In genomic region chr2:131254329-131254713, GRCm38 (mm10) we compare ENCODE assay signal across 9 mouse cellular contexts. TPM values are rescaled to one million over a fixed set of nuclear protein-coding genes. Genes with fewer than 3 reads are reported as not detected.
A peak's percentile ranks its signal among the peaks of the same experiment; 100 is the strongest.
DNase-seq lines count a peak whose midpoint lies in the region; ATAC-seq and TF ChIP-seq lines count a peak whose summit lies in the region.
"Had no signal": no experiment of that assay in that cellular context is flagged by ENCODE, and none has a peak within 500 bp of the region (broad histone marks: within the 10 kb centered on the region; RNA-seq: fewer than 3 reads in every experiment).

No protein-coding gene starts in this region.

- no peaks in the 10 kb centered on the region for H3K27me3 ChIP-seq in liver, adult 2 months (ENCODE audit: control insufficient read depth, insufficient read depth, low read length)
- H3K27me3 ChIP-seq in limb, embryonic 10.5 days (ENCODE audit: low read depth, poor library complexity, severe bottlenecking), result no peaks in the 10 kb centered on the region
- H3K27me3 ChIP-seq in neural tube, embryonic 15.5 days (replicated peaks), result no peaks in the 10 kb centered on the region
- H3K27me3 ChIP-seq in hindbrain, postnatal 0 days (ENCODE audit: insufficient read depth, low read length), result no peaks in the 10 kb centered on the region
- H3K27me3 ChIP-seq: embryonic facial prominence, embryonic 12.5 days had no signal

- TF ChIP-seq CTCF in liver, adult 2 months (IDR thresholded peaks at IDR 0.05; ENCODE audit: low read depth, low read length), result no peak
- TF ChIP-seq CTCF in hindbrain, postnatal 0 days (IDR thresholded peaks at IDR 0.05; ENCODE audit: low read depth), result no peak

- peak overlapping the region; percentile 20; the same call in 1 of the 2 replicates for H3K27ac ChIP-seq in liver, adult 2 months (replicated peaks; ENCODE audit: insufficient read depth, low read depth, low read length)
- peak overlapping the region; percentile 68 for H3K27ac ChIP-seq in limb, embryonic 10.5 days
- H3K27ac ChIP-seq in neural tube, embryonic 15.5 days (replicated peaks), result peak overlapping the region; percentile 41; the same call in 1 of the 2 replicates
- H3K27ac ChIP-seq in hindbrain, postnatal 0 days, result no peak overlapping the region
- H3K27ac ChIP-seq: embryonic facial prominence, embryonic 12.5 days had no signal

- DNase-seq in liver, adult 2 months (ENCODE audit: extremely low read depth, low read depth, low spot score), result peak; percentile 20
- DNase-seq in liver, result no peak
- no peak for DNase-seq in limb, embryonic 10.5 days (ENCODE audit: low spot score)
- no peak for DNase-seq in left cerebral cortex, adult 8-10 months (ENCODE audit: low spot score in 2 of 2)
- DNase-seq in embryo, embryonic 10 days (ENCODE audit: low spot score), result no peak
- no peak for DNase-seq in hindbrain, postnatal 0 days (ENCODE audit: low spot score)

- H3K9ac ChIP-seq in liver, adult 2 months (ENCODE audit: low read depth, low read length), result no peak overlapping the region
- no peak overlapping the region for H3K9ac ChIP-seq in neural tube, embryonic 15.5 days (replicated peaks)
- H3K9ac ChIP-seq in hindbrain, postnatal 0 days (replicated peaks; ENCODE audit: low read length), result no peak overlapping the region
- H3K9ac ChIP-seq: embryonic facial prominence, embryonic 12.5 days had no signal

- peaks cover 2% of the 10 kb centered on the region; the same call in 1 of the 2 replicates for H3K4me1 ChIP-seq in liver, adult 2 months (ENCODE audit: control insufficient read depth, insufficient read depth, low read length)
- H3K4me1 ChIP-seq in limb, embryonic 10.5 days, result peaks cover 15% of the 10 kb centered on the region
- H3K4me1 ChIP-seq in neural tube, embryonic 15.5 days, result peaks cover 11% of the 10 kb centered on the region
- H3K4me1 ChIP-seq in hindbrain, postnatal 0 days (ENCODE audit: insufficient read depth, low read length), result no peaks in the 10 kb centered on the region
- H3K4me1 ChIP-seq: embryonic facial prominence, embryonic 12.5 days had no signal

- WGBS in liver, adult 2 months, result 60% methylated on average over 2 of the region's 2 CpGs
- WGBS in limb, embryonic 10.5 days, result 62% methylated on average over 2 of the region's 2 CpGs
- 52% methylated on average over 2 of the region's 2 CpGs for WGBS in neural tube, embryonic 15.5 days
- WGBS in hindbrain, postnatal 0 days, result 65% methylated on average over 2 of the region's 2 CpGs

- no peaks in the 10 kb centered on the region for H3K79me2 ChIP-seq in liver, adult 2 months (ENCODE audit: control insufficient read depth, insufficient read depth, low read length)

- H3K36me3 ChIP-seq in liver, adult 2 months (ENCODE audit: control insufficient read depth, insufficient read depth, low read length), result no peaks in the 10 kb centered on the region; the same call in 1 of the 2 replicates
- H3K36me3 ChIP-seq in limb, embryonic 10.5 days, result 0 out of 2 replicates have a peak, but pooled peaks cover 2% of the 10 kb centered on the region
- H3K36me3 ChIP-seq in neural tube, embryonic 15.5 days, result no peaks in the 10 kb centered on the region
- H3K36me3 ChIP-seq in hindbrain, postnatal 0 days (ENCODE audit: insufficient read depth, low read length), result no peaks in the 10 kb centered on the region
- H3K36me3 ChIP-seq: embryonic facial prominence, embryonic 12.5 days had no signal

- H3K4me2 ChIP-seq in neural tube, embryonic 15.5 days, result peak overlapping the region; percentile 17; the same call in 1 of the 2 replicates
- H3K4me2 ChIP-seq in hindbrain, postnatal 0 days (ENCODE audit: low read depth, low read length), result no peak overlapping the region
- H3K4me2 ChIP-seq: embryonic facial prominence, embryonic 12.5 days had no signal

- no peak overlapping the region for H3K4me3 ChIP-seq in liver, adult 2 months (ENCODE audit: insufficient read depth, low read depth, low read length)
- no peak overlapping the region for H3K4me3 ChIP-seq in limb, embryonic 10.5 days
- H3K4me3 ChIP-seq in neural tube, embryonic 15.5 days (replicated peaks), result no peak overlapping the region
- no peak overlapping the region for H3K4me3 ChIP-seq in hindbrain, postnatal 0 days (ENCODE audit: low read length)
- H3K4me3 ChIP-seq: embryonic facial prominence, embryonic 12.5 days had no signal

- ATAC-seq in erythroid progenitor cell, adult 5-6 weeks (replicated peaks; ENCODE audit: low FRiP score, poor library complexity, severe bottlenecking), result peak; percentile 20; the same call in 1 of the 2 replicates
- 0 out of 2 replicates have a peak, but pooled peaks have one; percentile 3 for ATAC-seq in neural tube, embryonic 15.5 days (ENCODE audit: low FRiP score)
- ATAC-seq in hindbrain, postnatal 0 days, result no peak; the same call in none of the 2 replicates

- no peaks in the 10 kb centered on the region for H3K9me3 ChIP-seq in limb, embryonic 10.5 days (replicated peaks)
- no peaks in the 10 kb centered on the region for H3K9me3 ChIP-seq in neural tube, embryonic 15.5 days (replicated peaks)
- H3K9me3 ChIP-seq in hindbrain, postnatal 0 days (ENCODE audit: low read length), result no peaks in the 10 kb centered on the region
- H3K9me3 ChIP-seq: embryonic facial prominence, embryonic 12.5 days had no signal

- TF ChIP-seq POLR2A in liver, adult 2 months (IDR thresholded peaks at IDR 0.05; ENCODE audit: extremely low read depth, insufficient read depth, low read length), result no peak

RNA-seq across cellular contexts. Expression of gene Pank2, which starts 8.0 kb away (rescaled TPM):
- total RNA-seq in liver, adult 2 months (2014; rRNA removed), result 16.0 and 16.2 TPM in 2 replicates
- polyA plus RNA-seq in liver, adult 2 months (2012; rRNA removed), result 6.1 and 6.6 TPM in 2 replicates
- 40.0 and 69.2 TPM in 2 replicates for total RNA-seq in erythroid progenitor cell, adult 5-6 weeks (2015; ENCODE audit: low replicate concordance)
- 37.8 and 65.5 TPM in 2 replicates for total RNA-seq in erythroid progenitor cell, adult 5-6 weeks (2017; ENCODE audit: low replicate concordance)
- 45.0 and 46.3 TPM in 2 replicates for polyA plus RNA-seq in limb, embryonic 10.5 days (2016; fragmentation: Nextera tagmentation; extraction: Ambion mirVana)
- 22.8 and 23.6 TPM in 2 replicates for polyA plus RNA-seq in neural tube, embryonic 15.5 days (2015; fragmentation: Nextera tagmentation; extraction: Ambion mirVana)
- total RNA-seq in left cerebral cortex, adult 8-10 months (2022), result 10 to 100 TPM; 63.3 to 71.3 (median 69.9) TPM
- 33.6 and 35.2 TPM in 2 replicates for total RNA-seq in hindbrain, postnatal 0 days (2014; rRNA removed)
- 24.9 and 26.5 TPM in 2 replicates for polyA plus RNA-seq in hindbrain, postnatal 0 days (2015; fragmentation: Nextera tagmentation; extraction: Ambion mirVana)

RNA-seq across cellular contexts. Expression of gene Mavs, which starts 20.5 kb away (rescaled TPM):
- 25.0 and 40.6 TPM in 2 replicates for total RNA-seq in liver, adult 2 months (2014; rRNA removed)
- polyA plus RNA-seq in liver, adult 2 months (2012; rRNA removed), result 134 and 135 TPM in 2 replicates
- total RNA-seq in erythroid progenitor cell, adult 5-6 weeks (2015; ENCODE audit: low replicate concordance), result 27.0 and 33.1 TPM in 2 replicates
- 12.3 and 16.3 TPM in 2 replicates for total RNA-seq in erythroid progenitor cell, adult 5-6 weeks (2017; ENCODE audit: low replicate concordance)
- 20.4 and 21.5 TPM in 2 replicates for polyA plus RNA-seq in limb, embryonic 10.5 days (2016; fragmentation: Nextera tagmentation; extraction: Ambion mirVana)
- 6.4 and 9.0 TPM in 2 replicates for polyA plus RNA-seq in neural tube, embryonic 15.5 days (2015; fragmentation: Nextera tagmentation; extraction: Ambion mirVana)
- total RNA-seq in left cerebral cortex, adult 8-10 months (2022), result 1 to 10 TPM; 6.9 to 8.6 (median 7.3) TPM
- 11.3 and 17.4 TPM in 2 replicates for total RNA-seq in hindbrain, postnatal 0 days (2014; rRNA removed)
- 6.1 and 6.7 TPM in 2 replicates for polyA plus RNA-seq in hindbrain, postnatal 0 days (2015; fragmentation: Nextera tagmentation; extraction: Ambion mirVana)

RNA-seq across cellular contexts. Expression of gene Ap5s1, which starts 47.4 kb away (rescaled TPM):
- total RNA-seq in liver, adult 2 months (2014; rRNA removed), result 12.4 and 15.4 TPM in 2 replicates
- polyA plus RNA-seq in liver, adult 2 months (2012; rRNA removed), result 49.1 and 53.8 TPM in 2 replicates
- total RNA-seq in erythroid progenitor cell, adult 5-6 weeks (2015; ENCODE audit: low replicate concordance), result 10.8 and 11.3 TPM in 2 replicates
- total RNA-seq in erythroid progenitor cell, adult 5-6 weeks (2017; ENCODE audit: low replicate concordance), result 10.9 and 11.4 TPM in 2 replicates
- 18.9 and 22.6 TPM in 2 replicates for polyA plus RNA-seq in limb, embryonic 10.5 days (2016; fragmentation: Nextera tagmentation; extraction: Ambion mirVana)
- polyA plus RNA-seq in neural tube, embryonic 15.5 days (2015; fragmentation: Nextera tagmentation; extraction: Ambion mirVana), result 33.6 and 35.2 TPM in 2 replicates
- 10 to 100 TPM; 23.9 to 28.5 (median 26.2) TPM for total RNA-seq in left cerebral cortex, adult 8-10 months (2022)
- total RNA-seq in hindbrain, postnatal 0 days (2014; rRNA removed), result 63.0 and 67.6 TPM in 2 replicates
- polyA plus RNA-seq in hindbrain, postnatal 0 days (2015; fragmentation: Nextera tagmentation; extraction: Ambion mirVana), result 37.1 and 37.5 TPM in 2 replicates
